Comparison of ENCODE assay signal across 24 mouse cellular contexts in the genomic region with DNA sequence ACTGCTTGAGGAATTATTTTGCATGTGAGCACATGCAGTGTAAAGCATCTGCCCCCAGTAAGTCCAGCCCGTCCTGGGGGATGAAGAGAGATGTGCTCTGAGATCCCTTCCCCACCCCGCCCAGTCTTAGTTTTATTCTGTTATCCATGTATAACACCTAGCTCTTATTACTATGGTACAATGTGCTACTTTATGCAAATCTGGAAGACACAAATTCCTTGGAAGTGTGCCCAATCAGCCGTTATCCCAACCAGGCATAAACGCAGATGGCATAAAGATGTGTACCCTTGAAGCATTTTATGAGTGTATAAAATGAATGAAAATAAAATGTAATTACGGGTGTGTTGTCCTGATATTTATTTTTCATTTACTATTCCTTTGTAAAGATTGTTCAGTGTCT.
DNase-seq lines count a peak whose midpoint lies in the region; ATAC-seq and TF ChIP-seq lines count a peak whose summit lies in the region.
"Had no signal": no experiment of that assay in that cellular context is flagged by ENCODE, and none has a peak within 500 bp of the region (broad histone marks: within the 10 kb centered on the region; RNA-seq: fewer than 3 reads in every experiment).

No protein-coding gene starts in this region.

- H3K4me2 ChIP-seq in forebrain, postnatal 0 days (ENCODE audit: low read depth): no peak overlapping the region
- H3K4me2 ChIP-seq: heart, embryonic 15.5 days; kidney, embryonic 15.5 days; limb, embryonic 13.5 days; liver, embryonic 13.5 days; lung, embryonic 14.5 days; neural tube, embryonic 13.5 days had no signal

- H3K4me3 ChIP-seq in forebrain, postnatal 0 days (ENCODE audit: low read depth, low read length): no peak overlapping the region
- H3K4me3 ChIP-seq: heart, adult 2 months; heart, embryonic 15.5 days; kidney, embryonic 15.5 days; left cerebral cortex, adult 2 months; limb, embryonic 13.5 days; liver, embryonic 13.5 days; neural tube, embryonic 13.5 days had no signal

- WGBS in forebrain, postnatal 0 days: 55% methylated on average over 5 of the region's 5 CpGs

- no peak for TF ChIP-seq CTCF in forebrain, postnatal 0 days (IDR thresholded peaks at IDR 0.05; ENCODE audit: low read depth)

- intact Hi-C loops in left cerebral cortex, postnatal 14 days (cut with DNase I): no loop called here
- intact Hi-C loops in left cerebral cortex, postnatal 10 days (cut with DNase I): no loop called here

- ATAC-seq in forebrain, postnatal 0 days: peak; percentile 32
- ATAC-seq in monocyte, adult 5-6 weeks (replicated peaks; ENCODE audit: insufficient number of reproducible peaks, low FRiP score, low TSS enrichment, poor library complexity, severe bottlenecking): no peak
- no peak for ATAC-seq in megakaryocyte progenitor cell, adult 5-6 weeks (replicated peaks; ENCODE audit: poor library complexity)
- ATAC-seq: hindbrain, embryonic 16.5 days; intestine, postnatal 0 days had no signal

- no peaks in the 10 kb centered on the region for H3K4me1 ChIP-seq in forebrain, postnatal 0 days (ENCODE audit: insufficient read depth)
- H3K4me1 ChIP-seq: heart, embryonic 15.5 days; kidney, embryonic 15.5 days; limb, embryonic 13.5 days; liver, embryonic 13.5 days; neural tube, embryonic 13.5 days had no signal

- no peaks in the 10 kb centered on the region for H3K27me3 ChIP-seq in forebrain, postnatal 0 days (ENCODE audit: insufficient read depth, low read length)
- H3K27me3 ChIP-seq: heart, embryonic 15.5 days; kidney, embryonic 15.5 days; limb, embryonic 13.5 days; liver, embryonic 13.5 days; neural tube, embryonic 13.5 days had no signal

- DNase-seq in cerebellum, postnatal 25 days: peak; percentile 3 to 27
- no peak for DNase-seq in cerebellum, adult 11-12 months
- DNase-seq in left cerebral cortex, postnatal 14 days (ENCODE audit: low spot score in 2 of 2): peak; percentile 31 to 47
- no peak for DNase-seq in left cerebral cortex, postnatal 10 days (ENCODE audit: extremely low spot score in 1 of 2, low spot score in 2 of 2)
- peak; percentile 14 for DNase-seq in Muller cell, postnatal 12 days (ENCODE audit: inconsistent ontology term)
- peak; percentile 59 for DNase-seq in forebrain, postnatal 0 days
- DNase-seq: gastrocnemius, postnatal 14 days; heart, adult 2 months; heart, postnatal 4 days; kidney, postnatal 4 days; liver, embryonic 13.5 days; lung, embryonic 14.5 days; lung, postnatal 36 days had no signal

- no peak overlapping the region for H3K9ac ChIP-seq in forebrain, postnatal 0 days
- H3K9ac ChIP-seq: heart, embryonic 15.5 days; kidney, embryonic 15.5 days; limb, embryonic 13.5 days; liver, embryonic 13.5 days; lung, embryonic 14.5 days; neural tube, embryonic 13.5 days had no signal

- H3K9me3 ChIP-seq in forebrain, postnatal 0 days (ENCODE audit: low read length): no peaks in the 10 kb centered on the region
- H3K9me3 ChIP-seq: G1E; heart, embryonic 15.5 days; kidney, embryonic 15.5 days; limb, embryonic 13.5 days; liver, embryonic 13.5 days; neural tube, embryonic 13.5 days had no signal

- no peaks in the 10 kb centered on the region for H3K36me3 ChIP-seq in forebrain, postnatal 0 days (ENCODE audit: insufficient read depth)
- H3K36me3 ChIP-seq: G1E; heart, embryonic 15.5 days; kidney, embryonic 15.5 days; limb, embryonic 13.5 days; liver, embryonic 13.5 days; neural tube, embryonic 13.5 days had no signal

- no peak overlapping the region for H3K27ac ChIP-seq in forebrain, postnatal 0 days (ENCODE audit: low read depth, low read length)
- H3K27ac ChIP-seq: heart, adult 2 months; heart, embryonic 15.5 days; kidney, embryonic 15.5 days; left cerebral cortex, adult 2 months; limb, embryonic 13.5 days; liver, embryonic 13.5 days; neural tube, embryonic 13.5 days; stomach, postnatal 0 days had no signal

Comparison
In these comparisons a context has a peak if more than half of its experiments do, and no peak if none do; other contexts are left out.
1. DNase-seq: peak in cerebellum, postnatal 25 days (2 of 2), left cerebral cortex, postnatal 14 days (2 of 2), Muller cell, postnatal 12 days (single experiment) and forebrain, postnatal 0 days (single experiment); none in cerebellum, adult 11-12 months (single experiment) and left cerebral cortex, postnatal 10 days (0 of 2).